Mouse (Mus musculus) liver, embryonic 15.5 days (tissue): Measurements from ENCODE around the gene Cdc34b. TPM values are rescaled to one million over a fixed set of nuclear protein-coding genes. Genes with fewer than 3 reads are reported as not detected.
"Not testable (repeated sequence)": the region's sequence is repeated elsewhere in the genome, so short reads cannot be mapped to it uniquely, and the experiment has no call there.

Source experiments
- ATAC-seq: fragments of 200-750 bp; cut with Nextera tagmentation; 2 replicates; pipeline ENCODE4 v1.8.0; 2017; ENCODE audit warnings: moderate number of reproducible peaks, mild to moderate bottlenecking, moderate library complexity; ENCODE audit not compliant: insufficient read depth
- H3K27ac ChIP-seq: fragments of 300-500 bp; sonication (generic); replicated peaks from 2 replicates; pipeline ENCODE4 v1.5.1; 2015; ENCODE audit warnings: mild to moderate bottlenecking, inconsistent platforms
- H3K27me3 ChIP-seq: fragments of 300-500 bp; sonication (generic); 2 replicates; pipeline ENCODE4 v1.6.1; 2015; ENCODE audit warnings: mild to moderate bottlenecking, inconsistent platforms
- H3K36me3 ChIP-seq: fragments of 300-500 bp; sonication (generic); replicated peaks from 2 replicates; pipeline ENCODE4 v1.6.1; 2015; ENCODE audit warnings: moderate library complexity, mild to moderate bottlenecking, inconsistent platforms
- H3K4me1 ChIP-seq: fragments of 300-500 bp; sonication (generic); replicated peaks from 2 replicates; pipeline ENCODE4 v1.6.1; 2015; ENCODE audit warnings: inconsistent platforms
- H3K4me2 ChIP-seq: fragments of 300-500 bp; sonication (generic); 2 replicates; pipeline ENCODE4 v1.6.1; 2015; ENCODE audit warnings: moderate library complexity, mild to moderate bottlenecking, inconsistent platforms
- H3K4me3 ChIP-seq: fragments of 300-500 bp; sonication (generic); replicated peaks from 2 replicates; pipeline ENCODE4 v1.5.1; 2015; ENCODE audit warnings: mild to moderate bottlenecking, inconsistent platforms
- H3K9ac ChIP-seq: fragments of 300-500 bp; sonication (generic); 2 replicates; pipeline ENCODE4 v1.6.1; 2015; ENCODE audit warnings: moderate library complexity, mild to moderate bottlenecking, inconsistent platforms
- H3K9me3 ChIP-seq: fragments of 300-500 bp; sonication (generic); replicated peaks from 2 replicates; pipeline ENCODE4 v1.6.1; 2016; ENCODE audit warnings: inconsistent platforms
- WGBS: fragments of 180-500 bp; shearing (Covaris S2); methylation state at CpG from one replicate; pipeline ENCODE4 v1.1.7; 2015; ENCODE audit warnings: mixed read lengths; ENCODE audit not compliant: insufficient replicate concordance; 5-methylcytosine and 5-hydroxymethylcytosine counted together
- polyA plus RNA-seq: library from polyadenylated mRNA; unstranded; fragments of >200 nt; fragmentation: Nextera tagmentation; extraction: Ambion mirVana; gene quantifications from 2 replicates; pipeline ENCODE4 v1.2.1, GENCODE M21; 2015

Cdc34b gene
- not detected in 2 replicates for polyA plus RNA-seq

DNA sequence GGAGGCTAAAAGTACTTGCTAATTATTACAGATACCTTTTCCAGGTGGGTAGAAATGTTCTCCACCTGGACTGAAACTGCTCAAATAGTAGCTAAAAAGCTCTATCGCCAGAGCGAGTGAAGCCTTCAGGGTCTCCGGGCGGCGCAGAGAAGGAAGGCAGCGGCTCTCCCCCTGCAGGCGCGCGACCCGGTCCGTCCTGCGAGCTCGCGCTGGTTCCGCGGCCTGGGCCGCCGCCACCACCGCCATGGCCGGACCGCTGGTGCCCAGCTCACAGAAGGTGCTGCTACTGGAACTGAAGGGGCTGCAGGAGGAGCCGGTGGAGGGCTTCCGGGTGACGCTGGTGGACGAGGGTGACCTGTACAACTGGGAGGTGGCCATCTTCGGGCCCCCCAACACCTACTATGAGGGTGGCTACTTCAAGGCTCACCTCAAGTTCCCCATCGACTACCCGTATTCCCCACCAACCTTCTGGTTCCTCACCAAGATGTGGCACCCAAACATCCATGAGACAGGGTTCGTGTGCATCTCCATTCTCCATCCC is at the start of gene Cdc34b:
TSS of gene Cdc34b (plus strand) at position 51 of the 541 bp plus-strand sequence.
- H3K27ac ChIP-seq, result no peak within 1 kb of the TSS
- 66% methylated on average over 29 of the region's 29 CpGs for WGBS
- H3K4me1 ChIP-seq, result no peaks in the 10 kb centered on the region
- no peak within 1 kb of the TSS for H3K4me3 ChIP-seq
- no peak within 1 kb of the TSS for H3K4me2 ChIP-seq
- ATAC-seq, result no peak
- no peaks in the 10 kb centered on the region for H3K36me3 ChIP-seq
- no peaks in the 10 kb centered on the region for H3K9me3 ChIP-seq
- H3K27me3 ChIP-seq, result no peaks in the 10 kb centered on the region; the same call in none of the 2 replicates
- no peak within 1 kb of the TSS for H3K9ac ChIP-seq

DNA sequence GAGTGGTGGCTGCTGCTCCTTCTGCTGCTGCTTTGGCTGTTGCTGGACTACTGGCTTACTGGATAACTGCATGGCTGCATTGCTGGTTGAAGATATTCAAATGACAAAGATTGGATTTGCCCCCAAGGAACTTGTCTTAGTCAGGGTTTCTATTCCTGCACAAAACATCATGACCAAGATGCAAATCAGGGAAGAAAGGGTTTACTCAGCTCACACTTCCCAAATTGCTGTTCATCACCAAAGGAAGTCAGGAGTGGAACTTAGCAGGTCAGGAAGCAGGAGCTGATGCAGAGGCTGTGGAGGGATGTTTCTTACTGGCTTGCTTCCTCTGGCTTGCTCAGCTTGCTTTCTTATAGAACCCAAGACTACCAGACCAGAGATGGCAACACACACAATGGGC is 49.1 kb upstream of the Cdc34b start:
- H3K27me3 ChIP-seq, H3K36me3 ChIP-seq, H3K9ac ChIP-seq, H3K4me2 ChIP-seq, H3K9me3 ChIP-seq, ATAC-seq, H3K4me1 ChIP-seq, H3K27ac ChIP-seq, H3K4me3 ChIP-seq: not testable (repeated sequence)

DNA sequence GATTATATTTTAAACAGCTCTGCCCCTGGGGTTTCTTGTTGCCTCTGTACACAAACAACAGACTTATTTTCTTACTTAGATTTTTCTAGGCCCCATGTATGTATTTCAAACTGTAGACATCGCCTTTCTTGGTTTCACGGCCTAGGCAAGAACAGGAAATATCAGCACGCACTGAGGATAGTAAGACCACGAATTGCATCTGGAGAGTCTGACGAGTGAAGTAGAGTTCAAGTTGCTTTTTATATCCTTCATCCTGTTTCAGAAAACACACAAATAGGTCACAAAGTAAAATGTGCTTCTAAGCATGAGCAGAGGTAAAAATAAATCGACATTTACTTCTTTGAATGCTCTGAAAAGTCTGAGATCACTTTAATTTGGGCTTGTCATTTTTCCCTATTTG is 46.1 kb upstream of the Cdc34b start:
- Histone ChIP-seq H3K9me3 (no peaks in the 10 kb centered on the region), H3K4me1 (no peaks in the 10 kb centered on the region), H3K27ac (no peak overlapping the region), H3K36me3 (no peaks in the 10 kb centered on the region), H3K4me3 (no peak overlapping the region), H3K27me3 (no peaks in the 10 kb centered on the region), H3K4me2 (no peak overlapping the region), H3K9ac (no peak overlapping the region)
- no peak for ATAC-seq
- WGBS, result 42% methylated on average over 6 of the region's 6 CpGs

DNA sequence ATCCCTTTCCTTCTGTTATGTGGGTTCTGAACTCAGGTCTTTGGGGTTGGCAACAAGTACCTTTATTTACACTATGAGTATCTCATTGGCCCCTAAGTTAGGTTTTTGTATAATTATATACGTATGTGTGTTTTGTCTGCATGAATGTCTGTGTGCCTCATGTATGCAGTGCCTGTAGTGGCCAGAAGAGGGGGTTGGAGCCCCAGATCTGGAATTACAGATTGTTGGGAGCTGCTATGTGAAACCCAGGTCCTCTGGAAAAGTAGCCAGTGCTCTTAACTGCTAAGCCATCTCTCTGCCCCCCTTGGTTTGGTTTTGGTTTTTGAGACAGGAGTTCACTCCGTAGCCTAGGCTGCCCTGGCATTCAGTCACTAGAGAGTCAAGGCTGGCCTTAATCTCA is 44.4 kb upstream of the Cdc34b start:
- Histone ChIP-seq H3K27ac (no peak overlapping the region), H3K4me3 (no peak overlapping the region), H3K9me3 (no peaks in the 10 kb centered on the region), H3K9ac (no peak overlapping the region), H3K4me2 (no peak overlapping the region), H3K36me3 (no peaks in the 10 kb centered on the region), H3K27me3 (peaks cover 6% of the 10 kb centered on the region; the same call in 1 of the 2 replicates), H3K4me1 (no peaks in the 10 kb centered on the region)
- ATAC-seq, result no peak
- 68% methylated on average over 2 of the region's 2 CpGs for WGBS

DNA sequence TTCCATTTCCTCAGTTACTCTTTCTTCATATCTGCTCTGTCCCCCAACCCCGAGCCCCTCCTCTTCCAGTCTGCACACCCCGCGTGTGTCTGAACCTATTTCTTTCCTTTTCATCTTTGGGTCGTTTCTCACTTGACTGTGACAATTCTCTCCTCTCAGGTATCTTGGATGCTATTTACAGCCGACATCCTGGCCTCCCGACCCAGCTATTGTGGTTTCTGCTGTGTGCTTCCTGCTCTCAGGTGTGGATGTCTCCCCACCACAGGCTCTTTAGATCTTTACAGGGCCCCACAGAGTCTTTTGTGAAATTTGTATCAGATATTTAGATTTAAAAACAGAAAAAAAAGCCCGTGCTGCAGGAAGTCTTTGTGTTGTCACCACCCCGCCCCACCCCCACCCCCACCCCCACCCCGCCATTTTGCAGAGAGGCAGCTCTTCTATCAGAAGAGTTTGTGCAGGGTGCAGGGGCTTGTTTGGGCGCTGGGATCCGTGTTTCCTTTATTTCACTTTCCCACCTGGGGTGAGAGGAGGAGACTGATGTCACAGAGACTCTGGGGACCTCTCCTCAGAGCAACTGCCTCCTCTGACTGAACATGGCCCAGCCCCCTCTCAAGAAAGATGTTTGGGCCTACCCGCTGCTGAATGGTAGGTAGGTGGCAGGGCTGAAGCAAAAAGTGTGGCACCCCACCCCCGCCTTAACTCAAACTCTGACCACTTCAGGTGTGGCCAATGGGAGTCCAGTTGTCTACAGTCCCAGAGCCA is 43.7 kb upstream of the Cdc34b start:
- no peak for ATAC-seq
- Histone ChIP-seq H3K9me3 (no peaks in the 10 kb centered on the region), H3K27me3 (peaks cover 6% of the 10 kb centered on the region; the same call in 1 of the 2 replicates), H3K4me1 (no peaks in the 10 kb centered on the region), H3K9ac (no peak overlapping the region), H3K4me3 (no peak overlapping the region), H3K36me3 (no peaks in the 10 kb centered on the region), H3K27ac (no peak overlapping the region), H3K4me2 (no peak overlapping the region)
- 31% methylated on average over 13 of the region's 13 CpGs for WGBS

DNA sequence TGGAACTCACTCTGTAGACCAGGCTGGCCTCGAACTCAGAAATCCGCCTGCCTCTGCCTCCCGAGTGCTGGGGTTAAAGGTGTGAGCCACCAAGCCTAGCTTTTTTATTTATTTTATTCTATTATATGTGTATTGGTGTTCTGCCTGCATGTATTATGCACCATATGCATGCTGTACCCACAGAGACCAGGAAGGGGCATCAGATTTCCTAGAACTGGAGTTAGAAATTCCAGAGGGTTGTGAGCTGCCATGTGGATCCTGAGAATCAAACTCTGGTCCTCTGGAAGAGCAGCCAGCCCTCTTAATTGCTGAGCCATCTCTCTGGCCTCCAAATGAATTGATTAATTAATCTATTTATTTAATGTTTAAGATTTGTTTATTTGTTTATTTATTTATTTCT is 42.2 kb upstream of the Cdc34b start:
- no peak for ATAC-seq
- no peak overlapping the region for H3K4me2 ChIP-seq
- no peaks in the 10 kb centered on the region for H3K36me3 ChIP-seq
- H3K27ac ChIP-seq, result no peak overlapping the region
- H3K4me1 ChIP-seq, result no peaks in the 10 kb centered on the region
- no peak overlapping the region for H3K4me3 ChIP-seq
- no peak overlapping the region for H3K9ac ChIP-seq
- WGBS, result 71% methylated on average over 3 of the region's 3 CpGs
- peaks cover 6% of the 10 kb centered on the region; the same call in 1 of the 2 replicates for H3K27me3 ChIP-seq
- H3K9me3 ChIP-seq, result no peaks in the 10 kb centered on the region

DNA sequence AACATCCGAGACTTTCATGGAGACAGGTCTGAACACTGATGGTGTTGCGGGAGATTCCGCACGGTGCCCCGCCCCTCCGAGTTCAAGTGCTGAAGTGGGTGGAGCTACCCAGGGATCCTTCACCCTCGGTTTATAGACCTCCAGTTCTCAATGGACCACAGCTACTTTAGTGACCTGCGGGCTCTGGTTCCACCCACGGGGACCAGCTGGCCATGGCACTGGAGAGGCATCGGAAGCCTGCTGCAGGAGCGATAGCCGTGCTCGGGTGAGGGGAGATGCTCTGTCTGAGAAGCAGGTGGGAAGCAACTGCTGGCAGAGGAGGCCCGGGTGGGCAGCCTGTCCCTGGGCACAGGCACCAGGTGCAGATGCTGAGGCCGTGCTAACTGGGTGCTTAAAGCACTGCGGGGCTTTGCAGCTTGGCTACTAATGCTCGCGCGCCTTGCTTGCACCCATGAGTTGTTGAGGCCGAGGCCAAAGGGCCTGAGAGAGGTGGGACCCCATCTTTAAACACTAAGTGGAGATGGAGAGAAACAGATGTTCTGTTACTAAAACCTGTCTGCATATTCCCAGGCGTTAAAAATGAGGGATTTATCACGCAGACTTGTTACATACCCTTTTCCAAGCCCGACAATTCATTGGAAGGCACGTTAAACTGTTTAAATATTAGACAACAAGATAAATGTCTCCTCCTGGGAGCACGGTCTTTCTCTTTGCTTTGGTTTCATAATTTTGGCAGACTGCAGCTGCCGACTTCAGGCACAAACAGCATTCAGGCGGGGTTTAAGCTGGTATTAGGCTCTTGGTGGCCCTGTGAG is 40.0 kb upstream of the Cdc34b start:
- Histone ChIP-seq H3K27ac (no peak overlapping the region), H3K36me3 (no peaks in the 10 kb centered on the region), H3K4me3 (no peak overlapping the region), H3K4me1 (no peaks in the 10 kb centered on the region), H3K4me2 (no peak overlapping the region), H3K9ac (no peak overlapping the region), H3K27me3 (peaks cover 6% of the 10 kb centered on the region; the same call in 1 of the 2 replicates), H3K9me3 (no peaks in the 10 kb centered on the region)
- 58% methylated on average over 27 of the region's 27 CpGs for WGBS
- ATAC-seq, result no peak

DNA sequence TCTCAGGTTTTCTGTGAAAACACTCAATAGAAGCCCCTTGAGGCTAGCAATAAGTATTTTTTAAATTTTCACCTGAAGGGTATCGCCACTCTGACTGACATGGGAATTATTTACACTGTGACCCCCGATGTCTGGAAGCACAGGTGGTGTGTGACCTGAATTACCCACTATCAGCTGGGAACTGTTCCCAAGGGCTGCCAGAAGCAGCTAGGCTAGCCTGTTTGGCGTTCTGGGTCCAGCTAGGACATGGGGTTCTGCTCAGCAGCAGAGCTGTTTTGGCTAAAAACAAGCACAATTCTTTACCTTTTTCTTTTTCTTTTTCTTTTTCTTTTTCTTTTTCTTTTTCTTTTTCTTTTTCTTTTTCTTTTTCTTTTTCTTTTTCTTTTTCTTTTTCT is 39.4 kb upstream of the Cdc34b start:
- Histone ChIP-seq H3K4me1 (no peaks in the 10 kb centered on the region), H3K4me3 (no peak overlapping the region), H3K4me2 (no peak overlapping the region), H3K9me3 (no peaks in the 10 kb centered on the region), H3K9ac (no peak overlapping the region), H3K27me3 (peaks cover 6% of the 10 kb centered on the region; the same call in 1 of the 2 replicates), H3K27ac (no peak overlapping the region), H3K36me3 (no peaks in the 10 kb centered on the region)
- WGBS, result 59% methylated on average over 3 of the region's 3 CpGs
- no peak for ATAC-seq

DNA sequence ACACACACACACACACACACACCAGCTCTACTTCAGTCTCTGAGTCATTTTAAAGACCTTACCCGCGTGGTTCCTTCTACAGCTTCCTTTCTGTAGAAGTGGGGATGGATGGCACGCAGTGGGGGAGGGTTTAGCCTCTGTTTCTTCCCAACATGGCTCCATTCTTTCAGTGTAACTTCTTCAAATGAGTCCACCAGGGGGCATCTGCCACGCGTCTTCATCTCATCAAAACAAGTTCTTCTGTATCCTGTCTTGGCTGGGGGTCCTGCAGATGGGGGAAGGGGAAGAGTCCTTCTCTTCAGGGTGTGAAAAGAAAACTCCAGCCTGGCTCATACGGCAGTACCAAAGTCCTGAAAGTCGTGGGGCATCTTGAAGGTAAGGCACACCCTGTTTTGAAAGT is 37.6 kb upstream of the Cdc34b start:
- Histone ChIP-seq H3K4me3 (no peak overlapping the region), H3K36me3 (no peaks in the 10 kb centered on the region), H3K4me1 (no peaks in the 10 kb centered on the region), H3K27ac (no peak overlapping the region), H3K4me2 (no peak overlapping the region), H3K27me3 (peaks cover 6% of the 10 kb centered on the region; the same call in 1 of the 2 replicates), H3K9ac (no peak overlapping the region), H3K9me3 (no peaks in the 10 kb centered on the region)
- 19% methylated on average over 7 of the region's 7 CpGs for WGBS
- ATAC-seq, result no peak

DNA sequence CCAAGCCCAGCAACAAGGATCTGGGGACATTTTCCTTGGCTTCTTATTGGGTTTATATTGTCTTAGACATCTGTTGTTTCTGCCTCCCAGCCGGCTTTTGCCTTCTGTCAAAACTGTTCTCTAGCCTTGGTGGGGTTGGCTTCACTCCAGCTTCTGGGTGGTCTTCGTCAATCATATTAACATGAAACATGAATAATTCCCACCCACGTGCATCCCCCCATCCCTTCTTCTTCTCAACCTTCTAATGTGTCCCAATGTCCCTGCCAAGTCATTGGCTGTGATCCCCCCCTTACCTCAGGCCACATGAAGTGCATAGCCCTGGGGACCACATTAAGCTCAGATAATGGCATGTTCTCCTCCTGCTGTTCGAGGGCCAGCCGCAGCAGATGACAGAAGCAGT is 37.1 kb upstream of the Cdc34b start, which contains the start of gene Gm11541:
TSS of gene Gm11541 (minus strand) at position 28 of the 400 bp plus-strand sequence.
- no peak for ATAC-seq
- Histone ChIP-seq H3K4me2 (no peak within 1 kb of the TSS), H3K9ac (no peak within 1 kb of the TSS), H3K4me1 (no peaks in the 10 kb centered on the region), H3K27ac (no peak within 1 kb of the TSS), H3K4me3 (no peak within 1 kb of the TSS), H3K36me3 (no peaks in the 10 kb centered on the region), H3K27me3 (peaks cover 9% of the 10 kb centered on the region; the same call in 1 of the 2 replicates), H3K9me3 (no peaks in the 10 kb centered on the region)
- 62% methylated on average over 5 of the region's 5 CpGs for WGBS

DNA sequence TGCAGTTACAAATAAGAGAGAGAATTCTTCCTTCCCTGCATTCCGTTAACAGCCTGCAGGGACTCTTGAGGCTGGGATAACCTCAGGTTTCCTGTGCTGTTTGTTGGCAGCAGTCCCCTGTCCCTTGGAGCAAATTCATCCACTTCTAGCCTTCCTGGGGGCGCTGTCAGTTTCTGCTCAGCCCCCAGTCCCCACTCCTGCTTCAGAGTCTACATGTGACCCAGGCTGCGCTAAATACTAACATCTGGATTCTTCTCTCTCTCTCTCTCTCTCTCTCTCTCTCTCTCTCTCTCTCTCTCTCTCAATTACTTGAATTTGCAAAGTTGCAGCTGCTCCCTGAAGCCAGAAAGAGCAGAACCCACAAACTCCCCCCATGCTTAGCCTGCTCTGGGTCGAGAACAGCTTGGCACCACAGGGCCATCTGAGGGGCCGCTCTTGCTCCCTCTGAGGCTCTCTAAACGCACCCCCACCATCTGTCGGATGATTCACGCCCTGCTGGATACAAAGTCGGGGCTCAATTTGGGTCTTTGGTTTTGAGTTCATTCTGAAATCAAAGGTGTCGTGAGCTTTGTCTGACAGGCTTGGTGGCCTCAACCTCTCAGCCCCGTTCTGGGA is 28.2 kb upstream of the Cdc34b start:
- WGBS, result 40% methylated on average over 11 of the region's 11 CpGs

More for the DNA sequence above, 28.2 kb upstream of the Cdc34b start:
- 0 out of 2 replicates have a peak, but pooled peaks cover 9% of the 10 kb centered on the region for H3K4me1 ChIP-seq
- H3K9ac ChIP-seq, result no peak overlapping the region
- no peak overlapping the region for H3K4me2 ChIP-seq
- no peaks in the 10 kb centered on the region for H3K36me3 ChIP-seq
- no peak overlapping the region for H3K27ac ChIP-seq
- ATAC-seq, result no peak
- H3K9me3 ChIP-seq, result no peaks in the 10 kb centered on the region
- H3K4me3 ChIP-seq, result no peak overlapping the region
- H3K27me3 ChIP-seq, result peaks cover 13% of the 10 kb centered on the region
